Mouse (Mus musculus): ENCODE results near the gene Cdkl3.

DNA sequence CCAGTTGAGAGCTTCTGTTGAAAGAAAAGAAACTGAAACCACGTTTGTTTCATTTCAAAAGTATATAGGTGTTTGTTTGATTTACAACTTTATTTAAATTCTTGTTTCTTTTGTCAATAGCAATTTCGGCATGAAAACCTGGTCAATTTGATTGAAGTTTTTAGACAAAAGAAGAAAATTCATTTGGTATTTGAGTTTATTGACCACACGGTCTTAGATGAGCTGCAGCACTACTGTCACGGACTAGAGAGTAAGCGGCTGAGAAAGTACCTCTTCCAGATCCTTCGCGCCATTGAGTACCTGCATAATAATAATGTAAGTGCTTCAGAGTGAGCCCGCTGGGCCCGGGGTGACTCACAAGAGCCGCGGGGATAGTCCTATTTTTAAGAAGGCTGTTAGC lies 7.0 kb downstream of the Cdkl3 start:
- TF ChIP-seq CTCF (conservative IDR thresholded peaks at IDR 0.05; ENCODE audit: low read length), result no peak
- TF ChIP-seq POU5F1 (IDR thresholded peaks at IDR 0.05; ENCODE audit: borderline replicate concordance, low read length), result no peak
